Mouse (Mus musculus): ENCODE measurements around the gene Tmem42. TPM values are rescaled to one million over a fixed set of nuclear protein-coding genes. Genes with fewer than 3 reads are reported as not detected.

Tmem42 gene
- 5.1 and 5.4 TPM in 2 replicates for polyA plus RNA-seq (2012; rRNA removed)

GRCm38 (mm10) chr9:123020995-123021631, at the start of gene Tmem42:
TSS of gene Tmem42 (plus strand) at chr9:123021326.

GRCm38 (mm10) chr9:123034426-123034825, 13.3 kb downstream of the Tmem42 start, which contains the start of gene Tgm4:
TSS of gene Tgm4 (plus strand) at chr9:123034726.

Other genes starting within 250 kb of the Tmem42 start
- gene Tcaim, start 215.8 kb upstream of the Tmem42 start, polyA plus RNA-seq (2012; rRNA removed) = 2.2 and 2.3 TPM in 2 replicates
- gene Gm35549, start 177.3 kb upstream of the Tmem42 start, polyA plus RNA-seq (2012; rRNA removed) = not detected in 2 replicates
- 20.0 and 20.1 TPM in 2 replicates for gene Zfp445, start 155.3 kb upstream of the Tmem42 start, polyA plus RNA-seq (2012; rRNA removed)
- gene Zkscan7, start 135.6 kb upstream of the Tmem42 start, polyA plus RNA-seq (2012; rRNA removed) = 2.5 and 2.7 TPM in 2 replicates
- gene Zfp105, start 98.3 kb upstream of the Tmem42 start, polyA plus RNA-seq (2012; rRNA removed) = 1.3 and 1.4 TPM in 2 replicates
- 7.7 and 8.6 TPM in 2 replicates for gene 1110059G10Rik, start 70.3 kb upstream of the Tmem42 start, polyA plus RNA-seq (2012; rRNA removed)
- 19.3 and 22.8 TPM in 2 replicates for gene Kif15, start 70.3 kb upstream of the Tmem42 start, polyA plus RNA-seq (2012; rRNA removed)
- 0.08 and 0.09 TPM in 2 replicates for gene Tgm4, start 13.4 kb downstream of the Tmem42 start, polyA plus RNA-seq (2012; rRNA removed)
- 15.3 and 15.9 TPM in 2 replicates for gene Zdhhc3, start 91.9 kb downstream of the Tmem42 start, polyA plus RNA-seq (2012; rRNA removed)
- 50.7 and 56.5 TPM in 2 replicates for gene Exosc7, start 91.9 kb downstream of the Tmem42 start, polyA plus RNA-seq (2012; rRNA removed)
- 0.55 and 0.70 TPM in 2 replicates for gene Clec3b, start 129.6 kb downstream of the Tmem42 start, polyA plus RNA-seq (2012; rRNA removed)
- 1.4 and 1.5 TPM in 2 replicates for gene Cdcp1, start 194.7 kb downstream of the Tmem42 start, polyA plus RNA-seq (2012; rRNA removed)
- gene Tmem158, start 239.4 kb downstream of the Tmem42 start, polyA plus RNA-seq (2012; rRNA removed) = 1.1 and 1.2 TPM in 2 replicates

Data from liver, embryonic 18 days (tissue).